Mouse (Mus musculus) kidney, adult 2 months (tissue): ENCODE measurements at regions not wholly inside any gene's neighbourhood (a gene's known extent, or its start where the extent isn't known, plus 50 kb on each side); places are given as distances from the start of the nearest gene placed in this dataset.

Source experiments
- DNase-seq: peaks from one replicate; pipeline ENCODE4 v3.0.0; 2021
- H3K27ac ChIP-seq: fragments of 200-500 bp; 2 replicates; pipeline ENCODE4 v1.5.1; 2012; ENCODE audit warnings: low read depth, low read length, control low read depth, inconsistent platforms; ENCODE audit not compliant: insufficient read depth
- H3K27me3 ChIP-seq: fragments of 200-500 bp; replicated peaks from 2 replicates; pipeline ENCODE4 v1.6.1; 2012; ENCODE audit warnings: mild to moderate bottlenecking, moderate library complexity, low read length, inconsistent platforms; ENCODE audit not compliant: control insufficient read depth, insufficient read depth
- H3K36me3 ChIP-seq: fragments of 200-500 bp; 2 replicates; pipeline ENCODE4 v1.6.1; 2012; ENCODE audit warnings: mild to moderate bottlenecking, moderate library complexity, low read length, inconsistent platforms; ENCODE audit not compliant: control insufficient read depth, insufficient read depth
- H3K4me1 ChIP-seq: fragments of 200-500 bp; 2 replicates; pipeline ENCODE4 v1.6.1; 2011; ENCODE audit warnings: low read length; ENCODE audit not compliant: control insufficient read depth, insufficient read depth
- H3K4me3 ChIP-seq: fragments of 200-500 bp; 2 replicates; pipeline ENCODE4 v1.5.1; 2011; ENCODE audit warnings: mild to moderate bottlenecking, low read depth, low read length, control low read depth; ENCODE audit not compliant: insufficient read depth
- CTCF ChIP-seq: fragments of 200-500 bp; conservative IDR thresholded peaks from 2 replicates; pipeline ENCODE4 v1.5.1; 2011; ENCODE audit warnings: low read depth, mild to moderate bottlenecking, control low read depth, low read length, moderate library complexity, mixed read lengths; ENCODE audit not compliant: insufficient read depth, insufficient read length
- POLR2A ChIP-seq: fragments of 200-500 bp; IDR thresholded peaks from one replicate; pipeline ENCODE4 v1.6.1; 2011; ENCODE audit warnings: low read depth, low read length, control low read depth
- WGBS: fragments of 180-500 bp; shearing (Covaris S2); methylation state at CpG from one replicate; pipeline ENCODE4 v1.1.7; 2018; 5-methylcytosine and 5-hydroxymethylcytosine counted together

DNA sequence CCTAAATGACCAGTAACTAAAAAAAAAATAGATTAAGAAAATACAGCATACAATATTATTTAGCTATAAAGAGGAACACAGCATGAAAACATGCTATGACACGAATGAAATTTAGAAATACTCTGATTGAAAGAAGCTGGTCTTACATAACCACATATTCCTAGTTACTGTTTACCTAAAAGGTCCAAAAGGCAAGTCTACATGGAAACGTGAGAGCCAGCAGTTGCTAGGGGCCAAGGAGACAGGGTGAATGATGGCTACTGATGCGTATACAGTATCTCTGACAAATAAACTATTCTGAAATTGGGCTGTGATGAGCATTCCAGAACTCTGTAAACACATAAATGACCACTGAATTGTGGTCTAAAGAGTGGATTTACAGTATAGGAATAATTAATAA, 194.5 kb upstream of the Zbtb20 start:
- WGBS: 32% methylated on average over 3 of the region's 3 CpGs
- TF ChIP-seq CTCF: no peak
- no peak for TF ChIP-seq POLR2A

DNA sequence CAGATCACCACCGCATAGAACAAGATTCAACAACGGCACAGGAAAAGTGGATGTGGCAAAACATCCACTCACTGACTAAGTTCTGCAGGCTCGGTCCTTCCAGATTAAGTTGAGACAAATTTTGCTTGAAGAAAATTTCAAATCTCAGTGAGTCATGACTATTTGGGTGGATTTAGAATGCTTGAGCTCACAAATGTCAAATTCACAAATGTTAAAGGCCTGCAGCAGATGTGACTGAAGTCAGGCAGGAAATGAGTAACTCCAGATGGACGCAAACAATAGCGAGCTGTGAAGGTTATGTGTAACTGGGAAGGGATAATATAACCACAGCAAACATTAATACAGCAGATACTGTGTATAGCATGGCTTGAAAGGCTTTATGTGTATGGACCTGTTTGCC, 198.5 kb upstream of the Zbtb20 start:
- Histone ChIP-seq H3K4me1 (peaks cover 6% of the 10 kb centered on the region; the same call in 1 of the 2 replicates), H3K27me3 (no peaks in the 10 kb centered on the region), H3K4me3 (no peak overlapping the region), H3K36me3 (no peaks in the 10 kb centered on the region), H3K27ac (no peak overlapping the region)
- TF ChIP-seq POLR2A: no peak
- no peak for TF ChIP-seq CTCF
- 78% methylated on average over 5 of the region's 5 CpGs for WGBS
- no peak for DNase-seq

More for the DNA sequence above, 194.5 kb upstream of the Zbtb20 start:
- Histone ChIP-seq H3K27ac (no peak overlapping the region), H3K4me1 (peaks cover 6% of the 10 kb centered on the region; the same call in 1 of the 2 replicates), H3K4me3 (no peak overlapping the region), H3K36me3 (no peaks in the 10 kb centered on the region), H3K27me3 (no peaks in the 10 kb centered on the region; the same call in 1 of the 2 replicates)
- peak; percentile 78 for DNase-seq

- WGBS: 65% methylated on average over 5 of the region's 5 CpGs
- no peak for TF ChIP-seq POLR2A
- no peak for TF ChIP-seq CTCF
- H3K27ac ChIP-seq: no peak overlapping the region
Measured at GRCm38 (mm10) chr16:42676406-42677075, 199.1 kb upstream of the Zbtb20 start.

GRCm38 (mm10) chr16:42675031-42675430, 200.7 kb upstream of the Zbtb20 start:
- Histone ChIP-seq H3K36me3 (no peaks in the 10 kb centered on the region), H3K4me1 (no peaks in the 10 kb centered on the region), H3K4me3 (no peak overlapping the region), H3K27ac (no peak overlapping the region), H3K27me3 (no peaks in the 10 kb centered on the region)
- TF ChIP-seq CTCF (no peak), POLR2A (no peak)
- DNase-seq: no peak
- WGBS: 92% methylated on average over 3 of the region's 3 CpGs

More at GRCm38 (mm10) chr16:42676406-42677075, 199.1 kb upstream of the Zbtb20 start:
- Histone ChIP-seq H3K27me3 (no peaks in the 10 kb centered on the region), H3K4me1 (peaks cover 6% of the 10 kb centered on the region; the same call in 1 of the 2 replicates), H3K4me3 (no peak overlapping the region), H3K36me3 (no peaks in the 10 kb centered on the region)
- no peak for DNase-seq

GRCm38 (mm10) chr16:42666601-42667000, 209.1 kb upstream of the Zbtb20 start:
- WGBS: 64% methylated on average over 3 of the region's 3 CpGs
- TF ChIP-seq POLR2A (no peak), CTCF (no peak)

GRCm38 (mm10) chr16:42651904-42652732, 223.6 kb upstream of the Zbtb20 start:
- 83% methylated on average over 10 of the region's 10 CpGs for WGBS
- Histone ChIP-seq H3K4me3 (no peak overlapping the region), H3K27ac (no peak overlapping the region), H3K4me1 (no peaks in the 10 kb centered on the region), H3K36me3 (no peaks in the 10 kb centered on the region), H3K27me3 (no peaks in the 10 kb centered on the region)
- DNase-seq: no peak
- TF ChIP-seq CTCF (no peak), POLR2A (no peak)

More at GRCm38 (mm10) chr16:42666601-42667000, 209.1 kb upstream of the Zbtb20 start:
- H3K4me1 ChIP-seq: no peaks in the 10 kb centered on the region
- no peaks in the 10 kb centered on the region for H3K27me3 ChIP-seq
- H3K27ac ChIP-seq: no peak overlapping the region
- no peak overlapping the region for H3K4me3 ChIP-seq
- DNase-seq: no peak
- no peaks in the 10 kb centered on the region for H3K36me3 ChIP-seq

DNA sequence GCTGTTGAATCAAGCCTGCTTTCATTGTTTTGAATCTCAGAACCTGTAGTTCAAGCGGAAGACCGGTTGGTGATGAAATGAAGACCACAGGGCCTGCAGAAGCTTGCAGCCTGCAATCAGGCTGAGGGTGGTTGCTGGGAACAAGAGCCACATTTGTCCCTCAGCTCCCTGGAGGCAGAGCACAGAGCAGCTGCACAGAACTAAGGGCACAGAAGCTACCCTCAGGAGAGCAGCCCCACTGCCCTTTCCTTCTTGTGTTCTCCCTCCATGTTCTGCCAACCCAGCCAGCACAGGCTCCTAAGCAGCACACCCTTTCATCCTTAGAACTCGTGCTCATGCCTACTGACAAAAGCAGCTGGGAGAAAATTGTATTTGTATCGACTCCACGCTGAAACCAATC, 225.9 kb upstream of the Zbtb20 start:
- TF ChIP-seq POLR2A (no peak), CTCF (no peak)
- Histone ChIP-seq H3K27ac (no peak overlapping the region), H3K27me3 (no peaks in the 10 kb centered on the region), H3K4me1 (no peaks in the 10 kb centered on the region), H3K36me3 (no peaks in the 10 kb centered on the region), H3K4me3 (no peak overlapping the region)
- no peak for DNase-seq
- WGBS: 83% methylated on average over 5 of the region's 5 CpGs
